Mouse (Mus musculus): ENCODE results near the gene Fam168a.
A peak's percentile ranks its signal among the peaks of the same experiment; 100 is the strongest.
"Not testable (repeated sequence)": the region's sequence is repeated elsewhere in the genome, so short reads cannot be mapped to it uniquely, and the experiment has no call there.

Gene Fam168a

GRCm38 (mm10) chr7:100706883-100707480, 547 bp downstream of the Fam168a start:
- DNase-seq (ENCODE audit: low spot score), result no peak

- DNase-seq (ENCODE audit: low spot score), result no peak
Measured at GRCm38 (mm10) chr7:100718741-100719140, 12.3 kb downstream of the Fam168a start.

- DNase-seq (ENCODE audit: low spot score), result no peak
Measured at GRCm38 (mm10) chr7:100722268-100722667, 15.8 kb downstream of the Fam168a start.

GRCm38 (mm10) chr7:100723453-100724294, 17.2 kb downstream of the Fam168a start:
- DNase-seq (ENCODE audit: low spot score), result no peak

GRCm38 (mm10) chr7:100727538-100728085, 21.2 kb downstream of the Fam168a start:
- DNase-seq (ENCODE audit: low spot score), result no peak

- DNase-seq (ENCODE audit: low spot score), result no peak
Measured at GRCm38 (mm10) chr7:100729778-100730177, 23.3 kb downstream of the Fam168a start.

- DNase-seq (ENCODE audit: low spot score), result no peak
Measured at GRCm38 (mm10) chr7:100732341-100733050, 26.1 kb downstream of the Fam168a start.

GRCm38 (mm10) chr7:100733051-100733813, 26.8 kb downstream of the Fam168a start:
- no peak for DNase-seq (ENCODE audit: low spot score)

GRCm38 (mm10) chr7:100734201-100734600, 27.8 kb downstream of the Fam168a start:
- no peak for DNase-seq (ENCODE audit: low spot score)

GRCm38 (mm10) chr7:100734905-100735304, 28.5 kb downstream of the Fam168a start:
- not testable (repeated sequence) for DNase-seq (ENCODE audit: low spot score)

- no peak for DNase-seq (ENCODE audit: low spot score)
Measured at GRCm38 (mm10) chr7:100736131-100736530, 29.7 kb downstream of the Fam168a start.

GRCm38 (mm10) chr7:100744372-100744771, 37.9 kb downstream of the Fam168a start:
- peak; percentile 26 for DNase-seq (ENCODE audit: low spot score)

GRCm38 (mm10) chr7:100750101-100750500, 43.7 kb downstream of the Fam168a start:
- no peak for DNase-seq (ENCODE audit: low spot score)

- DNase-seq (ENCODE audit: low spot score), result peak; percentile 31
Measured at GRCm38 (mm10) chr7:100758718-100759117, 52.3 kb downstream of the Fam168a start.

- DNase-seq (ENCODE audit: low spot score), result no peak
Measured at GRCm38 (mm10) chr7:100762726-100763125, 56.3 kb downstream of the Fam168a start.

- DNase-seq (ENCODE audit: low spot score), result no peak
Measured at GRCm38 (mm10) chr7:100767568-100767967, 61.1 kb downstream of the Fam168a start.

- DNase-seq (ENCODE audit: low spot score), result no peak
Measured at GRCm38 (mm10) chr7:100768009-100768408, 61.6 kb downstream of the Fam168a start.

- no peak for DNase-seq (ENCODE audit: low spot score)
Measured at GRCm38 (mm10) chr7:100769534-100770083, 63.2 kb downstream of the Fam168a start.

GRCm38 (mm10) chr7:100770669-100771341, 64.4 kb downstream of the Fam168a start:
- DNase-seq (ENCODE audit: low spot score), result no peak

- DNase-seq (ENCODE audit: low spot score), result no peak
Measured at GRCm38 (mm10) chr7:100774189-100774588, 67.8 kb downstream of the Fam168a start.

- no peak for DNase-seq (ENCODE audit: low spot score)
Measured at GRCm38 (mm10) chr7:100775810-100776209, 69.4 kb downstream of the Fam168a start.

All from layer of hippocampus, adult 11-12 months (tissue).